Mouse (Mus musculus) limb, embryonic 14.5 days (tissue): ENCODE results near the gene Upf2. TPM values are rescaled to one million over a fixed set of nuclear protein-coding genes. Genes with fewer than 3 reads are reported as not detected.

Experiments
- ATAC-seq: fragments of 200-750 bp; cut with Nextera tagmentation; 2 replicates; pipeline ENCODE4 v1.8.0; 2017; ENCODE audit warnings: low read depth, moderate number of reproducible peaks, moderate TSS enrichment; ENCODE audit not compliant: low FRiP score
- DNase-seq: peaks from one replicate; pipeline ENCODE4 v3.0.0-alpha.2; 2015; ENCODE audit warnings: low spot score
- H3K27ac ChIP-seq: fragments of 300-500 bp; sonication (generic); replicated peaks from 2 replicates; pipeline ENCODE4 v1.5.1; 2014; ENCODE audit warnings: low read depth, mild to moderate bottlenecking, low read length, moderate library complexity, mixed read lengths
- H3K27me3 ChIP-seq: fragments of 300-500 bp; sonication (generic); 2 replicates; pipeline ENCODE4 v1.6.1; 2014; ENCODE audit warnings: low read length, mixed read lengths; ENCODE audit not compliant: control insufficient read depth, insufficient read depth
- H3K36me3 ChIP-seq: fragments of 300-500 bp; sonication (generic); 2 replicates; pipeline ENCODE4 v1.6.1; 2014; ENCODE audit warnings: mild to moderate bottlenecking, low read length, moderate library complexity, mixed read lengths; ENCODE audit not compliant: control insufficient read depth, insufficient read depth
- H3K4me1 ChIP-seq: fragments of 300-500 bp; sonication (generic); 2 replicates; pipeline ENCODE4 v1.6.1; 2014; ENCODE audit warnings: antibody characterized with exemption, low read length, mixed read lengths; ENCODE audit not compliant: control insufficient read depth, insufficient read depth
- H3K4me2 ChIP-seq: fragments of 300-500 bp; sonication (generic); replicated peaks from 2 replicates; pipeline ENCODE4 v1.6.1; 2014; ENCODE audit warnings: low read depth, mild to moderate bottlenecking, low read length, moderate library complexity; ENCODE audit not compliant: severe bottlenecking
- H3K4me3 ChIP-seq: fragments of 300-500 bp; sonication (generic); replicated peaks from 2 replicates; pipeline ENCODE4 v1.5.1; 2014; ENCODE audit warnings: low read length
- H3K9ac ChIP-seq: fragments of 300-500 bp; sonication (generic); 2 replicates; pipeline ENCODE4 v1.6.1; 2014; ENCODE audit warnings: mild to moderate bottlenecking, low read depth, low read length, moderate library complexity; ENCODE audit not compliant: severe bottlenecking
- H3K9me3 ChIP-seq: fragments of 300-500 bp; sonication (generic); 2 replicates; pipeline ENCODE4 v1.6.1; 2016; ENCODE audit warnings: low read length; ENCODE audit not compliant: control insufficient read depth
- POLR2A ChIP-seq: fragments of 200-500 bp; IDR thresholded peaks from 2 replicates; pipeline ENCODE4 v1.8.0; 2012; ENCODE audit warnings: inconsistent platforms, mild to moderate bottlenecking, moderate library complexity, borderline replicate concordance; ENCODE audit not compliant: insufficient read depth, insufficient read length; ENCODE audit errors: extremely low read depth
- WGBS: fragments of 180-500 bp; shearing (Covaris S2); extraction: QIAGEN DNeasy Blood & Tissue Kit; methylation state at CpG from one replicate; pipeline ENCODE4 v1.1.7; 2014; 5-methylcytosine and 5-hydroxymethylcytosine counted together
- polyA plus RNA-seq, 2 experiments: library from polyadenylated mRNA; depleted of rRNA in 1 of 2; stranded (reverse) in 1 of 2; unstranded in 1 of 2; fragments of >200 nt; fragmentation: Nextera tagmentation in 1 of 2; extraction: Ambion mirVana in 1 of 2; gene quantifications; 2 replicates each; pipeline versions ENCODE4 v1.2.1 to v1.2.3; 2012 to 2014

Upf2 gene
- polyA plus RNA-seq, 2 experiments: 12.1 to 17.0 TPM

DNA sequence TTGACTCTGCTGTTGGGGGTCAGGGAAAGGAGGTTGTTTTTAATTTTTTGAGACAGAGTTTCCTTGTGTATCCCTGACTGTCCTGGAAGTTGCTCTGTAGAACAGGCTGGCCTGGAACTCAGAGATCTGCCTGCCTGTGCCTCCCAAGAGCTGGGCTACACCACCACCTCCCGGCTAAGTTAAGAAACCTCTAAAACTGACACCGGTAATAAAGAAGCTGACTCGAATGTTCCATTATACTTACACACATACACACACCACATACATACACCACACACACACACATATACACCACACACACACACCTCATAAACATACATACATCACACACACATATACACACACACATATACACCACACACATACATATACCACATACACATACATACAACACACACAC lies 16.3 kb upstream of the Upf2 start:
- no peak overlapping the region for H3K9ac ChIP-seq
- H3K4me2 ChIP-seq: no peak overlapping the region
- no peaks in the 10 kb centered on the region for H3K27me3 ChIP-seq
- H3K27ac ChIP-seq: no peak overlapping the region
- DNase-seq (no peak), ATAC-seq (no peak)
- TF ChIP-seq POLR2A: no peak
- WGBS: 77% methylated on average over 3 of the region's 3 CpGs
- H3K9me3 ChIP-seq: no peaks in the 10 kb centered on the region
- peaks cover 7% of the 10 kb centered on the region; the same call in 1 of the 2 replicates for H3K36me3 ChIP-seq
- H3K4me1 ChIP-seq: no peaks in the 10 kb centered on the region
- no peak overlapping the region for H3K4me3 ChIP-seq

GRCm38 (mm10) chr2:5936068-5936467 lies 15.2 kb upstream of the Upf2 start:
- no peaks in the 10 kb centered on the region for H3K27me3 ChIP-seq
- H3K4me3 ChIP-seq: no peak overlapping the region
- H3K9ac ChIP-seq: no peak overlapping the region
- H3K36me3 ChIP-seq: no peaks in the 10 kb centered on the region; the same call in 1 of the 2 replicates
- 37% methylated on average over 6 of the region's 6 CpGs for WGBS
- H3K9me3 ChIP-seq: no peaks in the 10 kb centered on the region
- TF ChIP-seq POLR2A: no peak
- DNase-seq (no peak), ATAC-seq (no peak)
- H3K4me2 ChIP-seq: no peak overlapping the region
- H3K4me1 ChIP-seq: no peaks in the 10 kb centered on the region
- H3K27ac ChIP-seq: no peak overlapping the region

DNA sequence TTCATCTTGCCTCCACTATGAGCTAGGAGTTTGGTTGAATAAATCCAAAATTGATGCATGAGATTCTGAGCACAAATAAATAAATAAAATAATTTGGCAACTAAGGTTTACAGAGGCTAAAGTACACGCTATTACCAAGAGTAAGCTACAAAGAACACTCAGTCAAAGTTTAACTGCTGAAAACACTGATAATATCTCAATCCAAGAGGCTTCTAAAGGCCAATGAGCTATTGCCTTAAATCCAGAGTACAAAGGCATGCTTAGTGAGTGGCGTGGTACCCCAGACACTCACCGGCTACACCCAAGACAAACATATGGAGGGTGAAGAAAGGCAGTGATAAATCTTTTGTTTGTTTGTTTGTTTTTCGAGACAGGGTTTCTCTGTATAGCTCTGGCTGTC lies 14.7 kb upstream of the Upf2 start:
- no peaks in the 10 kb centered on the region for H3K27me3 ChIP-seq
- DNase-seq: no peak
- H3K4me1 ChIP-seq: no peaks in the 10 kb centered on the region
- no peaks in the 10 kb centered on the region for H3K9me3 ChIP-seq
- no peak overlapping the region for H3K27ac ChIP-seq
- 80% methylated on average over 4 of the region's 4 CpGs for WGBS
- no peak for ATAC-seq
- no peaks in the 10 kb centered on the region for H3K36me3 ChIP-seq
- H3K4me2 ChIP-seq: no peak overlapping the region
- TF ChIP-seq POLR2A: no peak
- no peak overlapping the region for H3K9ac ChIP-seq
- no peak overlapping the region for H3K4me3 ChIP-seq

DNA sequence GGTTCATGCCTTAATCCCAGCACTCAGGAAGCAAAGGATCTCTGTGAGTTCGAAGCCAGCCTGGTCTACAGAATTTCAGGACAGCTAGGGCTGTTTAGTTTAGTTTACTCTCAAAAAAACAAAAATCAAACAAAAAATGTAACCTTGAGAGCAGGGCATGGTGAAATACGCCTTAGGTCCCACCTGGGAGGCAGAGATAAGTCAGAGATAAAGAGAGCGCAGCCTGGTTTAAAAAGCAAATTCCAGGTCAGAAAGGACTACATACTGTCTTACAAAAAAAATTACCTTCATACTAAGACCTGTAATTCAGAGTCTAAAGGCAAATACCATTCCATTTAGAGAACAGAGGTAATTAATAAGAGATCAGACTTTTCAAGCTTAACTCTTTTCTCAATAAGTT lies 11.9 kb upstream of the Upf2 start:
- H3K9ac ChIP-seq: no peak overlapping the region
- H3K4me1 ChIP-seq: 0 out of 2 replicates have a peak, but pooled peaks cover 5% of the 10 kb centered on the region
- H3K9me3 ChIP-seq: no peaks in the 10 kb centered on the region
- no peak for ATAC-seq
- no peak for TF ChIP-seq POLR2A
- H3K4me2 ChIP-seq: no peak overlapping the region
- no peaks in the 10 kb centered on the region for H3K36me3 ChIP-seq
- WGBS: 93% methylated on average over 3 of the region's 3 CpGs
- H3K27ac ChIP-seq: no peak overlapping the region
- no peak overlapping the region for H3K4me3 ChIP-seq
- no peak for DNase-seq
- no peaks in the 10 kb centered on the region for H3K27me3 ChIP-seq

GRCm38 (mm10) chr2:5939911-5940310 lies 11.4 kb upstream of the Upf2 start:
- no peak overlapping the region for H3K27ac ChIP-seq
- ATAC-seq: no peak
- 0 out of 2 replicates have a peak, but pooled peaks cover 5% of the 10 kb centered on the region for H3K4me1 ChIP-seq
- H3K9me3 ChIP-seq: no peaks in the 10 kb centered on the region
- 89% methylated on average over 14 of the region's 14 CpGs for WGBS
- no peak overlapping the region for H3K9ac ChIP-seq
- no peak overlapping the region for H3K4me3 ChIP-seq
- no peak overlapping the region for H3K4me2 ChIP-seq
- H3K27me3 ChIP-seq: no peaks in the 10 kb centered on the region
- no peak for DNase-seq
- no peaks in the 10 kb centered on the region for H3K36me3 ChIP-seq
- TF ChIP-seq POLR2A: no peak

DNA sequence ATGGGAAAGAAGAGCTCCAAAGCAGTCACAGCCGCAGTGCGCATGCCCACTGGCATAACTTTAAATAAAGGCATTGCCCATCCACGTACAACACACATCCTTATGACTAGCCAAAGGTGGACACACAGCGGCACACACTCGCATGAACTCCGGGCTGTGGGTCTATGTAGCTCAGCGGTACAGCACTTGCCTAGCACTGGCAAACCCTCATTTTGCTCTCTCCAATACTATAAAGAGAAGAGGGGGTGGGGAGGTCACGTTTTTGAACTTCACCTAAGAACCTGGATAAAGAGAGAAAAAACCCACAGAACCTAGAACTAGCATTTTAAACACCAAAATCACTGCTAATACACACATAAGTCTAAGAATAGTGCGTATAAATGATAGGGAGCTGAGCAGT lies 10.3 kb upstream of the Upf2 start:
- Histone ChIP-seq H3K4me1 (0 out of 2 replicates have a peak, but pooled peaks cover 5% of the 10 kb centered on the region), H3K9ac (no peak overlapping the region), H3K9me3 (no peaks in the 10 kb centered on the region), H3K27me3 (no peaks in the 10 kb centered on the region), H3K27ac (no peak overlapping the region), H3K4me2 (no peak overlapping the region), H3K36me3 (no peaks in the 10 kb centered on the region), H3K4me3 (no peak overlapping the region)
- ATAC-seq (no peak), DNase-seq (no peak)
- no peak for TF ChIP-seq POLR2A
- 95% methylated on average over 9 of the region's 9 CpGs for WGBS
